Mouse (Mus musculus) megakaryocyte, embryonic 14.5 days (primary cell): ENCODE measurements around the gene Ccdc65. TPM values are rescaled to one million over a fixed set of nuclear protein-coding genes. Genes with fewer than 3 reads are reported as not detected.

Experiments
- H3K27me3 ChIP-seq: replicated peaks from 2 replicates; pipeline ENCODE3; 2012; ENCODE audit warnings: inconsistent platforms
- H3K36me3 ChIP-seq: replicated peaks from 2 replicates; pipeline ENCODE3; 2012; ENCODE audit warnings: low read length, inconsistent platforms, mixed read lengths
- H3K4me1 ChIP-seq: 2 replicates; pipeline ENCODE4 v1.6.1; 2012; ENCODE audit warnings: inconsistent platforms
- H3K4me3 ChIP-seq: replicated peaks from 2 replicates; pipeline ENCODE3; 2012; ENCODE audit warnings: moderate library complexity, mild to moderate bottlenecking, inconsistent platforms
- H3K9me3 ChIP-seq: 2 replicates; pipeline ENCODE4 v1.6.1; 2012; ENCODE audit warnings: inconsistent platforms
- FLI1 ChIP-seq: IDR thresholded peaks from 2 replicates; pipeline ENCODE4 v1.6.1; 2012; ENCODE audit warnings: low read length, inconsistent platforms, mixed read lengths
- GATA1 ChIP-seq: IDR thresholded peaks from 3 replicates; pipeline ENCODE4 v1.6.1; 2012; ENCODE audit warnings: mixed read lengths, low read length, inconsistent platforms, borderline replicate concordance
- polyA plus RNA-seq: library from polyadenylated mRNA; stranded (reverse); fragments of >175 nt; gene quantifications from 2 replicates; pipeline ENCODE4 v1.2.3, GENCODE M21; 2012; ENCODE audit warnings: low replicate concordance; ENCODE audit not compliant: insufficient read depth

Gene Ccdc65
- polyA plus RNA-seq, 1 experiment = not detected

DNA sequence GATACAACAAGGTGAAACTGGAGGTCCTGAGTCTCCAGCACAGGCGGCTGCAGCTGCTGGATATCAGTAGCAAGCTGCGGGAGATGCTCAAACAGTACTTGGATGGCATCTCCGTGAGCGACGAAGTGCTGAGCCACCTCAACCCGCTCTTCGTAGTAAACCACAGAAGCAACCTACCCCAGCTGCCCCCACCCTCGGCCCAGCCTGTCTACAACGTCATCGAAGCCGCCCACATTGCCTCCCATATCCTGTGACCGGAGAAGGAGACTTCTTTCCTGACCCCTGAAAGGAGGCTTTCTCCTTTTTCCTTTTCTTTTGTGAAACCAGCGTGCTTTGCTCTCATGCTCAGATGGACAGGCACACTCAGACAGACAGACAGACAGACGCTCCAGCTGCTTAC is 14.8 kb downstream of the Ccdc65 start:
- Histone ChIP-seq H3K4me3 (peak overlapping the region; percentile 83), H3K27me3 (peaks cover 47% of the 10 kb centered on the region), H3K9me3 (no peaks in the 10 kb centered on the region), H3K36me3 (no peaks in the 10 kb centered on the region), H3K4me1 (peaks cover 44% of the 10 kb centered on the region)
- TF ChIP-seq GATA1 (no peak), FLI1 (no peak)

DNA sequence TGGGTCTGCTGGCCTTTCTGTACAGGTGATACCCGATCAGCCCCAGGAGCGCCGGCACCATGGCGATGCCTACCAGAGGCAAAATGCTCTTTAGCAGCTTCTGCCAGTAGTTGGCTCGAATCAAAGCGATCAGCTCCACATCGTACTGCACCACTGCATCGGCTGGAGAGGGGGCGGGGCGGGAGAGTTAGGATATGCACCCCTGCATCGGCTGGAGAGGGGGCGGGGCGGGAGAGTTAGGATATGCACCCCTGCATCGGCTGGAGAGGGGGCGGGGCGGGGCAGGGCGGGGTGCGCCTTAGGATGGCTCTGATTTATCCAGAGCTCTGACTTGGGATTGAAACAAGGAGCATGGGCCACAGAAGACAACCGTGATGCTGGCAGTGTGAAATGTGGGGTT is 16.4 kb downstream of the Ccdc65 start:
- H3K27me3 ChIP-seq = peaks cover 54% of the 10 kb centered on the region
- TF ChIP-seq FLI1 (no peak), GATA1 (no peak)

DNA sequence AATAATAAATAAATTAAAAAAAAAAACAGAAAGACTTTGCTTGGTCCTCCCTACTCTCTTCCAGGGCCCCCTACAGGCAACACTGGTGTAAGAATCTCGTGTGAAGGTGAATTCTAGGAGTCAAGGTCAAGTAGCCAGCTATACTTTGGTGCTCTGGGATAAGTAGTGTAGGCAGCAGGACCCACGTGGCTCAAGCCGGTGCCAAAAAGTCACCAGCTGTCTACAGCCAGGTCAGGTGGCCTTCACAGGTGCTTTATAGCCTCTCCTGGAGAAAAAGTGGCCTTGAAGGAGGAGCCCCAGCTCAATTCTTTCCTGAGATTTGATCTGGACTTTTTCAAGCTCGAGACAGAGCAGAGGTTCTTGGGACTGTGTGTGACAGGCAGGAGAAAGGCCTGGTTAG is 18.1 kb downstream of the Ccdc65 start:
- no peak for TF ChIP-seq FLI1
- Histone ChIP-seq H3K9me3 (no peaks in the 10 kb centered on the region), H3K4me3 (no peak overlapping the region), H3K4me1 (peaks cover 58% of the 10 kb centered on the region), H3K36me3 (no peaks in the 10 kb centered on the region), H3K27me3 (peaks cover 58% of the 10 kb centered on the region)

More for the DNA sequence above, 16.4 kb downstream of the Ccdc65 start:
- Histone ChIP-seq H3K9me3 (no peaks in the 10 kb centered on the region), H3K4me3 (no peak overlapping the region), H3K4me1 (peaks cover 51% of the 10 kb centered on the region), H3K36me3 (no peaks in the 10 kb centered on the region)

DNA sequence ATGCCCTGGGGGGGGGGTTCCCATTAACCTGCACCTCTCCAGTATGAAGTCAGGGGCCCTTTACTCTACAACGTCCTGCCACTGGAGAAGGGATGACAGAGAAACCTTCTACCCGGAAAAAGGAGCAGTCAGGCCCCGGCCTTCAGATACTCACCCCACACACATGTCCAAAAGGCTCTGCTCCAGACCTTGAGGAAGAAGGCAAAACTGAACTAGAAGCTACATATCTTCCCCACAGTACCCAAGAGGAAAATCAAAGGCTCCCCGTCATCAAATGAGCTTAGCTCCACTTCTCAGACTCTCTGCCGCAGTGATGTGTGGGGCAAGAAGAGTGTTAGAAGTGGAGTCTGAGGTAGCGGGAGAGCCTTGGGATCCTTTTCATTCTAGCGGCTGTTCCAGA is 18.7 kb downstream of the Ccdc65 start:
- Histone ChIP-seq H3K4me3 (peak overlapping the region; percentile 95), H3K27me3 (peaks cover 57% of the 10 kb centered on the region), H3K9me3 (no peaks in the 10 kb centered on the region), H3K36me3 (no peaks in the 10 kb centered on the region), H3K4me1 (peaks cover 58% of the 10 kb centered on the region)
- TF ChIP-seq FLI1 (no peak), GATA1 (no peak)

DNA sequence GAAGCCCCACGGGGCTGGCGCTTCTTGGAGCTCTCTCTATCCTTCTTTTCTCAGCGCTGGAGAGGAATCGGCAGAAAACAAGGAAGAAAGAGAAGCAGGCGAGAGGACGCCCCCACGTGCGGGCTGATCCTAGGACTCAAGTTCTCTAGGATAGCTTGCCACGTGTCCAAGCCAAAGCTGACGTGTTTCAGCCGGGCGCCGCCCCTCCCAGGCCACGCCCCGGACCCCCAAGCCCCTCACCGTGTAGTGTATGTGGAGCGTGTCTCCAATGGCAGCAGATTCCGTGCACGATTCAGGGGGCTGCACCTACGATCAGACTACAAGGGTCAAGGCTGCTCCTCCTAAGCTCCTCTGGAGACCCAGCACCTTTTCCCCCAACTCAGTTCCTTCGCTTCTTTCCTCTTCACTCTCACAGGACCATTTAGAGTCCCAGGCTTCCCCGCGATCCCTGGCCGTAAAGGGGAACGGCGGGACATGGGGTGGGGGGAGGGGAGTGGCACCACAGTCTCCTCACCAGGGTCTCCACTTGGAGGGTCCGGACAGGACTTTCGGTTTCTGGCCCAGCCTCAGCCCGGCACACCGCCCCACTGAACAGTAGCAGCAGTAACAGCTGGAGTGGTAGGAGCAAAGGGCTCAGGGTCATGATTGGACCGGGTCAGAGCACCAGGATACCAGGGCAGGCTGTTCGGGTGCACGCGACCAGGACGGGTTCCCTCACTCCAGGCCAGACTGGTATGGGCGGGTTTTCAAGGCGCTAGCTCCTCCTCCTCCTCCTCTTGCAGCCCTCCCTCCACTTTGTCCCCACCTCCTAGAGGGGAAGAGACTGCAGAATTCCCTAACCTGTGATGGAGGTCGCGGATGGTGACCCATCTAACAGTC is 19.7 kb downstream of the Ccdc65 start, which contains the start of gene Fkbp11:
TSS of gene Fkbp11 (minus strand) at position 756 of the 879 bp plus-strand sequence.
- no peaks in the 10 kb centered on the region for H3K9me3 ChIP-seq
- peaks cover 60% of the 10 kb centered on the region for H3K4me1 ChIP-seq
- H3K4me3 ChIP-seq = peak within 1 kb of the TSS; percentile 95
- TF ChIP-seq FLI1 = no peak
- no peak for TF ChIP-seq GATA1
- H3K36me3 ChIP-seq = peaks cover 3% of the 10 kb centered on the region
- peaks cover 47% of the 10 kb centered on the region for H3K27me3 ChIP-seq

DNA sequence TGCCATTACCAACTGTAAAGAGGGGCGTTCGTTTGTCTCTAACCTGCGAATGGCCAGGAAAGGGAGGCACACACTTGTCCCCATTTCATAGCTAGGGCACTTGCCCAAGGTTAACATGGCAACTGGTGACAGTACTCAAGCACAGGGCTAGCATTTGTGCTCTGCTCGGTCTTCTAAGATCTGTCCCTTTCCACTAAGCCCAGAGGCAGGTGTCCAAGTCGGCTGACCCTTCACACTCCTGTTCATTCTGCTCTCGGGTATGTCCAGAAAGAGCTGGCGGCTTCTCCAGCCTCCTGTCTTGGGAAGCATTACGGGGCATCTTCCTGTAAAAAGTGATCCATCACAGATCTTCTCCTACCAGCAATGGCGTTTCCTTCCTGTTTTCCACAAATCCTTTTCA is 20.4 kb downstream of the Ccdc65 start:
- Histone ChIP-seq H3K27me3 (peaks cover 45% of the 10 kb centered on the region), H3K36me3 (peaks cover 3% of the 10 kb centered on the region), H3K4me3 (peak overlapping the region; percentile 95), H3K9me3 (no peaks in the 10 kb centered on the region), H3K4me1 (peaks cover 60% of the 10 kb centered on the region)
- TF ChIP-seq GATA1 = no peak
- TF ChIP-seq FLI1 = no peak

DNA sequence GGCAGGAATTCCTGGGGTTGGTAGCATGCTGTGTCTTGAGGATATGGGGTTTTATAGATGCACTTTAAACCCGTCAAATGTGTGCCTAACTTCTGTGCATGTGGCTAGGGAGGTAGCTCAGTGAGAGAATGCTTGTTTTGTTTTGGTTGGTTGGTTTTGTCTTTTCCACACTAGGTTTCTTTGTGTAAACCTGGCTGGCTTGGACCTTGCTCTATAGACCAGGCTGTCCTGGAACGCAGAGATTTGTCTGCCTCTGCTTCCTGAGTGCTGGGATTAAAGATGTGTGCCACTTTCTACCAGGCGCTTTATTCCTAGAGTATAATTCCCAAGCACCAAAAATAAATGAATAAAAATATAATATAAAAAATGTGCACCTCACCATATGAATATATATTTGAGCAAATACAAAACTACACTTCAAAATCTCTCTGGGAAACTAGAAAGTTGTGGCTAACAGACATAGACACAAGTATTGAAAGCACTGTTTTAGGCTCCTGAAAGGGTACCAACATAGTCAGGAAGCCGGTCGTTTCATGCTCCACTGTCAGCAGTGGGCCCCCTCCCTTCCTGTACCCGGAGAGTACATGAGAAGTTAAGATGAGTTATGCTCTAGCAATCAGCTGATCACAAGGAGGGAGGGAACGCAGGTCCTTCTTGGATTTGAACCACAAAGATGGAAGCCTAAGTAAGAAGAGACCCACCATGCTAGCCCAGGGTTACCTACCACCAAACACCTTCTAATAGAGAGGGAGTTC is 22.0 kb downstream of the Ccdc65 start:
- Histone ChIP-seq H3K4me1 (peaks cover 67% of the 10 kb centered on the region), H3K36me3 (peaks cover 10% of the 10 kb centered on the region), H3K9me3 (no peaks in the 10 kb centered on the region), H3K27me3 (peaks cover 37% of the 10 kb centered on the region), H3K4me3 (no peak overlapping the region)
- TF ChIP-seq FLI1 (no peak), GATA1 (no peak)

DNA sequence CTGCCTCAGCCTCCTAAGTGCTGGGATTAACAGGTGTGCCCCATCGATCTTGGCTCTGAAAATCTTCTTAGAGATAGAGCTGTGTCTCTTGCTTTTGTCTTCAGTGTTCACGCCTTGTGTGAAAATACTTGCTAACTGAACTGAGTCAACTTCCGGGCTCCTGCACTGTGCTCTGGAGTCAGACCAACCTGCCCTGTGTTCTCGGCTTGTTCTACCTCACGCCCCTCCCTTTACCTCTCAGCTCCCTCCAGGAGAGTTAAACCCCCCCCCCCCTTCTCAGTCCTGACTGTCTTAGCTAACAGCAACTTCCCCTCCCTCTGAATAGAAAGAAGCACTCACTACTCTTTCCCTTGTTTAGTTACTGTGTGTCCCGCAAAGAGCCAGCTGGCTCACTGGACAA is 22.8 kb downstream of the Ccdc65 start:
- Histone ChIP-seq H3K27me3 (peaks cover 35% of the 10 kb centered on the region), H3K4me1 (peaks cover 70% of the 10 kb centered on the region), H3K9me3 (no peaks in the 10 kb centered on the region), H3K4me3 (no peak overlapping the region), H3K36me3 (peaks cover 18% of the 10 kb centered on the region)
- no peak for TF ChIP-seq GATA1
- no peak for TF ChIP-seq FLI1

DNA sequence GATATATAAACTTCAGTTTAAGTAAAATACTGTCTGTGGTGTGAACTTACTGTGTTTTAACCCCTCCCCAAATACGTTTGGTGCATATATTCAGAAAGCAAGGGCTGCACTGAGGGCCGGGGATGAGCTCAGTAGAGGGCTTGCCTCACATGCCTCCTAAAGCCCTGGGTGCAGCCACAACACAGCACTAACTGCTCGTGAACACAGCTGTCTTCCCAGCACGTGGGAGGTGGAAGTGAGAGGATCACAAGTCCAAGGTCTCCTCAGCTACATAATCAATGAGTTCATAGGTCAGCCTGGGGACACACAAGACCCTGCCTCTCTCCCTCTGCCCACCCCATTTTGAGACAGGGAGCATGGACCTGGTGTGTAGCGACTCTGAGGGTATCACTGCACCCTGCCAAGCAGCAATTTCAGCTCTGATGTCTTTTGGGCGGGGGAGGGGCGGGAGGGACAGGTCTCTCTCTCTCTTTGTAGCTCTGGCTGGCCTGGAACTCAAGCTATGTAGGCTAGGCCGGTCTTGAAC is 24.1 kb downstream of the Ccdc65 start:
- peaks cover 65% of the 10 kb centered on the region for H3K4me1 ChIP-seq

More for the DNA sequence above, 24.1 kb downstream of the Ccdc65 start:
- H3K4me3 ChIP-seq = no peak overlapping the region
- peaks cover 31% of the 10 kb centered on the region for H3K27me3 ChIP-seq
- H3K9me3 ChIP-seq = no peaks in the 10 kb centered on the region
- TF ChIP-seq GATA1 = no peak
- no peak for TF ChIP-seq FLI1
- peaks cover 30% of the 10 kb centered on the region for H3K36me3 ChIP-seq
